Mouse (Mus musculus) lung, embryonic 15.5 days (tissue): ENCODE results near the gene Prkg1. TPM values are rescaled to one million over a fixed set of nuclear protein-coding genes. Genes with fewer than 3 reads are reported as not detected.

Experiments used
- ATAC-seq: fragments of 200-750 bp; cut with Nextera tagmentation; 2 replicates; pipeline ENCODE4 v1.8.0; 2017; ENCODE audit warnings: moderate number of reproducible peaks, borderline replicate concordance; ENCODE audit not compliant: low FRiP score, low TSS enrichment; ENCODE audit errors: extremely low read depth
- H3K27ac ChIP-seq: fragments of 300-500 bp; sonication (generic); 2 replicates; pipeline ENCODE4 v1.5.1; 2015; ENCODE audit warnings: moderate library complexity, mild to moderate bottlenecking, inconsistent platforms
- H3K27me3 ChIP-seq: fragments of 300-500 bp; sonication (generic); 2 replicates; pipeline ENCODE4 v1.6.1; 2015; ENCODE audit warnings: inconsistent platforms
- H3K36me3 ChIP-seq: fragments of 300-500 bp; sonication (generic); 2 replicates; pipeline ENCODE4 v1.6.1; 2015; ENCODE audit warnings: inconsistent platforms
- H3K4me1 ChIP-seq: fragments of 300-500 bp; sonication (generic); 2 replicates; pipeline ENCODE4 v1.6.1; 2015; ENCODE audit warnings: inconsistent platforms
- H3K4me2 ChIP-seq: fragments of 300-500 bp; sonication (generic); 2 replicates; pipeline ENCODE4 v1.6.1; 2015; ENCODE audit warnings: inconsistent platforms, mild to moderate bottlenecking, moderate library complexity
- H3K4me3 ChIP-seq: fragments of 300-500 bp; sonication (generic); 2 replicates; pipeline ENCODE4 v1.5.1; 2015; ENCODE audit warnings: mild to moderate bottlenecking, inconsistent platforms
- H3K9ac ChIP-seq: fragments of 300-500 bp; sonication (generic); 2 replicates; pipeline ENCODE4 v1.6.1; 2015; ENCODE audit warnings: inconsistent platforms
- H3K9me3 ChIP-seq: fragments of 300-500 bp; sonication (generic); 2 replicates; pipeline ENCODE4 v1.6.1; 2016; ENCODE audit warnings: inconsistent platforms
- WGBS: fragments of 180-500 bp; shearing (Covaris S2); methylation state at CpG from one replicate; pipeline ENCODE4 v1.1.7; 2015; 5-methylcytosine and 5-hydroxymethylcytosine counted together
- polyA plus RNA-seq: library from polyadenylated mRNA; unstranded; fragments of >200 nt; fragmentation: Nextera tagmentation; extraction: Ambion mirVana; gene quantifications from 2 replicates; pipeline ENCODE4 v1.2.1, GENCODE M21; 2015

Gene Prkg1
- polyA plus RNA-seq, 1 experiment from 2014 or later = 6.5 TPM

GRCm38 (mm10) chr19:30843637-30844036, 921.2 kb downstream of the Prkg1 start:
- 74% methylated on average over 4 of the region's 4 CpGs for WGBS
- no peak for ATAC-seq
- H3K4me3 ChIP-seq = no peak overlapping the region
- H3K4me1 ChIP-seq = peaks cover 9% of the 10 kb centered on the region; the same call in 1 of the 2 replicates
- H3K9ac ChIP-seq = no peak overlapping the region
- H3K27me3 ChIP-seq = no peaks in the 10 kb centered on the region
- no peaks in the 10 kb centered on the region for H3K36me3 ChIP-seq
- no peak overlapping the region for H3K4me2 ChIP-seq
- H3K27ac ChIP-seq = no peak overlapping the region; the same call in 1 of the 2 replicates
- H3K9me3 ChIP-seq = no peaks in the 10 kb centered on the region

DNA sequence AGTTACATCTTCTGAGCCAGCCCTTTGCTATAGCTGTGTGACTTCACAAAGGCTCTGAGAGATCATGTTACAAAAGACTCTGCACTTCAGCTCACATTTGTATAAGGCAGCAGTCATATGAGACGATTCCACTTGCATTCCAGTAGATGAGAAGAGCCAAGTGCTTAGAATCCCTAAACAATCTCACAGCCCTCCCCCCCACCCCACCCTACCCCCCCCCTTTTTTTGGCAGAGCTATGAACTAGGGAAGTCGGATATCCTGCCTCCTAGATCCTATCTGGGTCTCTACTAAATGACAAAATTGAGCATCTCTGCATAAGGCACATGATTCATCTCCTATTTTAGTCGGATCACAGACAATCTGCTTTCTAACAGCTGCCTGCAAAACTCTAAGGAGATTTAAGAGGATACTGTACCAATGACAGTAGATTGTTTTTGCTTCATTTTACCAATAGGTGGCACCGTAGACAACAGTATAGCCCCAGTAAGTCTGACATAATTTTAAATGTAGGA, 921.7 kb downstream of the Prkg1 start:
- Histone ChIP-seq H3K9ac (no peak overlapping the region), H3K4me1 (peaks cover 9% of the 10 kb centered on the region; the same call in 1 of the 2 replicates), H3K9me3 (no peaks in the 10 kb centered on the region), H3K27me3 (no peaks in the 10 kb centered on the region), H3K36me3 (no peaks in the 10 kb centered on the region), H3K4me2 (no peak overlapping the region), H3K27ac (peak overlapping the region; percentile 8; the same call in 1 of the 2 replicates), H3K4me3 (no peak overlapping the region)
- 3% methylated on average over 4 of the region's 4 CpGs for WGBS
- peak; percentile 80; the same call in 1 of the 2 replicates for ATAC-seq

DNA sequence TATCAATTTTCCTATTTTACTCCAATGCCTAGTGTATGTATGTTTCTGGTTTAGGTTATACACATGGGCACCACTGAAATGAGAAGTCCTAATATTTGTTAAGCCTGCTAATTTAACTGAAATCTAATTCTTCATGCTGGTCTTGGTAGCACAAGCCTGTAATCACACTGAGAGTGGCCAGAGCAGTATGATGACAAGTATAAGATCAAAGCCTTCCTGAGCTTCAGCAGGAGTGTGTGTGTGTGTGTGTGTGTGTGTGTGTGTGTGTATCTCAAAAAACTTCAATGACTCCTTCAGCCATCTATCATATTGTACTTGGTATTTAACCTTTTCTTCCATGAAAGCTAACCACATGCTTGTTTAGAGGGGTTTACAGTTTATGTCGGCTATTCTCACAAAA, 922.2 kb downstream of the Prkg1 start:
- H3K27me3 ChIP-seq = no peaks in the 10 kb centered on the region
- H3K9me3 ChIP-seq = no peaks in the 10 kb centered on the region
- no peak overlapping the region for H3K9ac ChIP-seq
- H3K4me1 ChIP-seq = peaks cover 9% of the 10 kb centered on the region; the same call in 1 of the 2 replicates
- H3K27ac ChIP-seq = peak overlapping the region; percentile 8; the same call in 1 of the 2 replicates
- 10% methylated on average over 1 of the region's 1 CpGs for WGBS
- ATAC-seq = no peak
- no peak overlapping the region for H3K4me2 ChIP-seq
- no peaks in the 10 kb centered on the region for H3K36me3 ChIP-seq
- no peak overlapping the region for H3K4me3 ChIP-seq

DNA sequence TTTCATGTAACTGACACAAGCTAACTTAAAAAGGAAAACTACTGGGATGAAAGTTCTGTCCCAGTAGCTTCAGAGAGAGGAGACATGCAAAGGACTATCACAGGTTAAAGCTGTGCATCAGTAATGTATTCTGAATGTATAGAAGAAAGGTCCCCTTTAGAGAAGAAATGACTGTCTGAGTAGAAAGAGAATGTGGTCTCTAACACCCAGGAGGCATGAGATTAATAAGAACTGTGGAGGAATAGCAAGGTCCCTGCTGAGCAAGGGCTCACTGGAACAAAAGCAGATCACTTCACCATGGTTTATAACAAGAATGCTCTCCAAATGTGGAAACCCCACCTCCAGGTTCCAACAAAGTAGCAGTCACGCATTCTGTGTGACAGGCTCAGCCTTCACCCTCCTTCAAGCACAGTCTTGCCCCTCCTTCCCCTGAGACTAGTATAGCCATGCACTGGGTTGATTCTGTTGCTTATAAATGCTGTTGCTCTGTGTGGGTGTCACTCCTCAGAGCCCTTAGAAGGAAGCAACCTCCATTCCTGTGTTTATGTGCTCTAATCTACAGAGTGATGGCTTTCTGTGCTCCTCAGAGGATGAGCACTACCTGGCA, 931.7 kb downstream of the Prkg1 start:
- Histone ChIP-seq H3K4me3 (no peak overlapping the region), H3K4me1 (no peaks in the 10 kb centered on the region), H3K27me3 (no peaks in the 10 kb centered on the region), H3K4me2 (no peak overlapping the region), H3K9me3 (no peaks in the 10 kb centered on the region), H3K27ac (no peak overlapping the region), H3K36me3 (no peaks in the 10 kb centered on the region), H3K9ac (no peak overlapping the region)
- ATAC-seq = no peak
- 17% methylated on average over 1 of the region's 1 CpGs for WGBS

- ATAC-seq = no peak
- H3K27me3 ChIP-seq = no peaks in the 10 kb centered on the region
- no peaks in the 10 kb centered on the region for H3K9me3 ChIP-seq
- H3K9ac ChIP-seq = no peak overlapping the region
- H3K4me2 ChIP-seq = no peak overlapping the region
- H3K36me3 ChIP-seq = no peaks in the 10 kb centered on the region
- H3K4me3 ChIP-seq = no peak overlapping the region
- no peaks in the 10 kb centered on the region for H3K4me1 ChIP-seq
- 80% methylated on average over 7 of the region's 7 CpGs for WGBS
- H3K27ac ChIP-seq = no peak overlapping the region
These were observed 935.5 kb downstream of the Prkg1 start for GRCm38 (mm10) chr19:30829231-30829775.

- H3K4me2 ChIP-seq = no peak overlapping the region
- ATAC-seq = no peak
- 88% methylated on average over 3 of the region's 3 CpGs for WGBS
- H3K9me3 ChIP-seq = no peaks in the 10 kb centered on the region
- no peaks in the 10 kb centered on the region for H3K27me3 ChIP-seq
- H3K36me3 ChIP-seq = no peaks in the 10 kb centered on the region
- H3K4me3 ChIP-seq = no peak overlapping the region
- no peak overlapping the region for H3K9ac ChIP-seq
- H3K27ac ChIP-seq = no peak overlapping the region
- H3K4me1 ChIP-seq = no peaks in the 10 kb centered on the region
These were observed 937.0 kb downstream of the Prkg1 start for GRCm38 (mm10) chr19:30827820-30828219.

GRCm38 (mm10) chr19:30826106-30826505, 938.7 kb downstream of the Prkg1 start:
- Histone ChIP-seq H3K27ac (no peak overlapping the region), H3K4me2 (no peak overlapping the region), H3K4me1 (no peaks in the 10 kb centered on the region), H3K4me3 (no peak overlapping the region), H3K36me3 (no peaks in the 10 kb centered on the region), H3K9me3 (no peaks in the 10 kb centered on the region), H3K9ac (no peak overlapping the region), H3K27me3 (no peaks in the 10 kb centered on the region)
- ATAC-seq = no peak
- 32% methylated on average over 2 of the region's 2 CpGs for WGBS

GRCm38 (mm10) chr19:30815661-30816060, 949.2 kb downstream of the Prkg1 start:
- WGBS = 75% methylated on average over 6 of the region's 6 CpGs
- Histone ChIP-seq H3K36me3 (no peaks in the 10 kb centered on the region), H3K9ac (no peak overlapping the region), H3K27me3 (no peaks in the 10 kb centered on the region), H3K9me3 (no peaks in the 10 kb centered on the region), H3K4me1 (no peaks in the 10 kb centered on the region), H3K4me3 (no peak overlapping the region), H3K27ac (no peak overlapping the region), H3K4me2 (no peak overlapping the region)
- no peak for ATAC-seq

DNA sequence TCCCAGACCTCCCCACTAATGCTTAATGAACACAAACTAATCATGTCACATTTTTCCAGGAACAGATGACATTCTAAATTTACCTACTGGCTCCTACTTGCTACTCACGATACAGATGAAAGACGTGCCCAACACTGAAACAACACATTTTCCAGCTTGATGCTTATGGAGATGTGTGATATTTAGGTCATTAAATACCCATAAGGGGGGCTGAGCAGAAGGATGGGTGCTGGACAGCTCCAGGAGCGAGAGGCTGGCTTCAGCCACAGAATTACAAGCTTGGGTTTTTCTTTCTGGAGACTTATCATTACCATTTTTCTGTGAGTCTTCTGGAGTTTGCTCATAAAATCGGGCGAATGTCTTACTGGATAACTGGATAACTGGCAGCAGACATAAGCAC, 958.6 kb downstream of the Prkg1 start:
- Histone ChIP-seq H3K27me3 (no peaks in the 10 kb centered on the region), H3K4me3 (no peak overlapping the region), H3K4me2 (no peak overlapping the region), H3K27ac (no peak overlapping the region), H3K36me3 (no peaks in the 10 kb centered on the region), H3K9ac (no peak overlapping the region), H3K4me1 (no peaks in the 10 kb centered on the region), H3K9me3 (no peaks in the 10 kb centered on the region)
- no peak for ATAC-seq
- WGBS = 71% methylated on average over 5 of the region's 5 CpGs

GRCm38 (mm10) chr19:30780803-30781202, 984.0 kb downstream of the Prkg1 start:
- H3K9me3 ChIP-seq = no peaks in the 10 kb centered on the region

GRCm38 (mm10) chr19:30768316-30768715, 996.5 kb downstream of the Prkg1 start:
- no peak for ATAC-seq
- Histone ChIP-seq H3K9ac (no peak overlapping the region), H3K4me2 (no peak overlapping the region), H3K4me3 (no peak overlapping the region), H3K4me1 (no peaks in the 10 kb centered on the region), H3K27me3 (no peaks in the 10 kb centered on the region), H3K36me3 (no peaks in the 10 kb centered on the region), H3K27ac (no peak overlapping the region), H3K9me3 (no peaks in the 10 kb centered on the region)
- WGBS = 40% methylated on average over 1 of the region's 1 CpGs

More at GRCm38 (mm10) chr19:30780803-30781202, 984.0 kb downstream of the Prkg1 start:
- no peaks in the 10 kb centered on the region for H3K36me3 ChIP-seq
- H3K4me3 ChIP-seq = no peak overlapping the region
- no peak overlapping the region for H3K9ac ChIP-seq
- no peaks in the 10 kb centered on the region for H3K4me1 ChIP-seq
- no peak overlapping the region for H3K4me2 ChIP-seq
- 75% methylated on average over 2 of the region's 2 CpGs for WGBS
- no peak for ATAC-seq
- no peak overlapping the region for H3K27ac ChIP-seq
- no peaks in the 10 kb centered on the region for H3K27me3 ChIP-seq

GRCm38 (mm10) chr19:30744426-30744825, 1020.4 kb downstream of the Prkg1 start:
- Histone ChIP-seq H3K9me3 (no peaks in the 10 kb centered on the region), H3K4me3 (no peak overlapping the region), H3K27me3 (no peaks in the 10 kb centered on the region), H3K27ac (no peak overlapping the region), H3K36me3 (no peaks in the 10 kb centered on the region), H3K4me2 (no peak overlapping the region), H3K9ac (no peak overlapping the region), H3K4me1 (no peaks in the 10 kb centered on the region)
- no peak for ATAC-seq
